Mouse (Mus musculus): Measurements from ENCODE around the gene Tbca.

DNA sequence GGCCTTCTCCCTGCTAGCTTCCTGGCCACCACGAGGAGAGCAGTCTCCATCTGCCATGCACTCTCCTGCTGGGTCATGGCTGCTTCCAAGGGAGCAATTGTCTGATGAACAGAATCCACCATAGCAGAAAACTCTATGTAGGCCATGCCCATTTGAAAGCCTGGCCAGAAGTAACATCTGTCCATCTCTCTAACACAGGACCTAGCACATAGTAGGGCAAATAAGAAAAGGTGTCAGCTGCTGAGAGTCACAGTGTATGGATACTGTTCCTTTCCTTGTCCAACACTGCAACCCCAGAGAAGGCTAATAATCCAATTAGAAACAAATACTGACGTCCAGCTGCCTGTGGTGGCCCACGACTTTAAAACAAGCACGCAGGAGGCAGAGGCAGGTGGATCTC, 79.1 kb downstream of the Tbca start:
- TF ChIP-seq POLR2A (IDR thresholded peaks at IDR 0.05; ENCODE audit: borderline replicate concordance, low read depth, low read length): no peak
- no peak for TF ChIP-seq CTCF (IDR thresholded peaks at IDR 0.05; ENCODE audit: low read depth, low read length)

Measured in bone marrow macrophage, adult 2 months (primary cell).